Mouse (Mus musculus) adrenal gland, adult 18-20 months (tissue): ENCODE measurements around the gene 4930442H23Rik. TPM values are rescaled to one million over a fixed set of nuclear protein-coding genes. Genes with fewer than 3 reads are reported as not detected.

Experiments
- total RNA-seq, 2 experiments: library from RNA; stranded (reverse); gene quantifications; 1 replicate in 1 of 2; 2 replicates in 1 of 2; pipeline ENCODE4 v1.2.3; 2021

Gene 4930442H23Rik
- total RNA-seq, 2 experiments from 2014 or later, result not detected

Other genes with a start within 250 kb of the 4930442H23Rik start
- gene Gng7, start 168.9 kb downstream of the 4930442H23Rik start, total RNA-seq, result 10 to 100 TPM in 1 of 2 experiments, 1 to 10 TPM in 1; 7.0 to 11.1 TPM
- 1 to 10 TPM; 1.7 to 1.8 TPM for gene Diras1, start 158.2 kb downstream of the 4930442H23Rik start, total RNA-seq
- 10 to 100 TPM; 25.6 to 44.1 TPM for gene Slc39a3, start 146.4 kb downstream of the 4930442H23Rik start, total RNA-seq
- gene Sgta, start 123.7 kb downstream of the 4930442H23Rik start, total RNA-seq, result 100 to 1,000 TPM; 220 to 229 TPM
- 10 to 100 TPM; 34.0 to 64.4 TPM for gene Thop1, start 113.8 kb downstream of the 4930442H23Rik start, total RNA-seq
- 1 to 10 TPM in 1 of 2 experiments, under 1 TPM in 1; 0.93 to 1.3 TPM for gene Creb3l3, start 85.0 kb downstream of the 4930442H23Rik start, total RNA-seq
- 100 to 1,000 TPM; 165 to 179 TPM for gene Map2k2, start 77.9 kb downstream of the 4930442H23Rik start, total RNA-seq
- gene Zbtb7a, start 48.6 kb downstream of the 4930442H23Rik start, total RNA-seq, result 10 to 100 TPM; 65.3 to 84.8 TPM
- gene Pias4, start 15.9 kb downstream of the 4930442H23Rik start, total RNA-seq, result 10 to 100 TPM; 27.3 to 29.7 TPM
- gene Eef2, start 7.2 kb downstream of the 4930442H23Rik start, total RNA-seq, result 1,000 to 10,000 TPM; 1,443 to 1,598 TPM
- 10 to 100 TPM; 63.4 to 74.2 TPM for gene Dapk3, start 844 bp downstream of the 4930442H23Rik start, total RNA-seq
- gene Nmrk2, start 18.2 kb upstream of the 4930442H23Rik start, total RNA-seq, result not detected
- 1 to 10 TPM; 2.7 to 3.5 TPM for gene Atcay, start 47.0 kb upstream of the 4930442H23Rik start, total RNA-seq
- 10 to 100 TPM; 16.2 to 17.6 TPM for gene Zfr2, start 49.3 kb upstream of the 4930442H23Rik start, total RNA-seq
- gene Matk, start 69.1 kb upstream of the 4930442H23Rik start, total RNA-seq, result 1 to 10 TPM in 1 of 2 experiments, under 1 TPM in 1; 0.76 to 1.7 TPM
- 100 to 1,000 TPM; 105 to 111 TPM for gene Mrpl54, start 83.1 kb upstream of the 4930442H23Rik start, total RNA-seq
- gene Apba3, start 83.1 kb upstream of the 4930442H23Rik start, total RNA-seq, result 100 to 1,000 TPM; 104 to 123 TPM
- gene Tjp3, start 107.7 kb upstream of the 4930442H23Rik start, total RNA-seq, result 1 to 10 TPM; 1.1 to 1.6 TPM
- 10 to 100 TPM; 37.6 to 40.4 TPM for gene Pip5k1c, start 109.1 kb upstream of the 4930442H23Rik start, total RNA-seq
- 10 to 100 TPM; 34.3 to 40.9 TPM for gene Cactin, start 137.3 kb upstream of the 4930442H23Rik start, total RNA-seq
- gene Tbxa2r, start 144.9 kb upstream of the 4930442H23Rik start, total RNA-seq, result 10 to 100 TPM; 23.3 to 29.2 TPM
- 1 to 10 TPM; 4.5 to 6.7 TPM for gene Gipc3, start 159.4 kb upstream of the 4930442H23Rik start, total RNA-seq
- gene Hmg20b, start 166.6 kb upstream of the 4930442H23Rik start, total RNA-seq, result 10 to 100 TPM; 86.5 to 92.7 TPM
- 10 to 100 TPM; 16.0 to 29.6 TPM for gene Mfsd12, start 173.6 kb upstream of the 4930442H23Rik start, total RNA-seq
- gene 4930404N11Rik, start 182.0 kb upstream of the 4930442H23Rik start, total RNA-seq, result 1 to 10 TPM; 1.3 to 4.5 TPM
- 10 to 100 TPM; 35.1 to 35.2 TPM for gene Fzr1, start 194.7 kb upstream of the 4930442H23Rik start, total RNA-seq
- 10 to 100 TPM; 49.1 to 50.5 TPM for gene Dohh, start 200.6 kb upstream of the 4930442H23Rik start, total RNA-seq
- 1 to 10 TPM; 1.5 to 1.9 TPM for gene Gm48551, start 200.6 kb upstream of the 4930442H23Rik start, total RNA-seq
- 1 to 10 TPM; 1.4 to 2.6 TPM for gene Gm48552, start 205.2 kb upstream of the 4930442H23Rik start, total RNA-seq
- 1 to 10 TPM; 1.1 to 1.2 TPM for gene Smim24, start 209.2 kb upstream of the 4930442H23Rik start, total RNA-seq